Mouse (Mus musculus) G1E (cell line): ENCODE measurements around the gene Sfpq. TPM values are rescaled to one million over a fixed set of nuclear protein-coding genes. Genes with fewer than 3 reads are reported as not detected.

Experiments used
- ATAC-seq: 2 replicates; pipeline ENCODE4 v1.8.0; 2016; ENCODE audit warnings: mild to moderate bottlenecking; ENCODE audit not compliant: insufficient number of reproducible peaks, poor library complexity, low FRiP score, severe bottlenecking; ENCODE audit errors: extremely low read depth
- DNase-seq: peaks from one replicate; pipeline ENCODE4 v3.0.0; 2012; ENCODE audit warnings: low spot score
- H3K27me3 ChIP-seq: 2 replicates; pipeline ENCODE4 v1.6.1; 2012; ENCODE audit warnings: mild to moderate bottlenecking, low read length, inconsistent platforms; ENCODE audit not compliant: insufficient read depth
- H3K36me3 ChIP-seq: replicated peaks from 2 replicates; pipeline ENCODE3; 2012; ENCODE audit warnings: mild to moderate bottlenecking, inconsistent platforms
- H3K4me1 ChIP-seq: 2 replicates; pipeline ENCODE4 v1.6.1; 2012; ENCODE audit warnings: low read depth, low read length, inconsistent platforms, mixed read lengths; ENCODE audit not compliant: insufficient read depth
- H3K4me3 ChIP-seq: 2 replicates; pipeline ENCODE4 v1.5.1; 2012; ENCODE audit warnings: low read depth, mild to moderate bottlenecking, inconsistent platforms, low read length, moderate library complexity, mixed read lengths
- H3K9me3 ChIP-seq: replicated peaks from 2 replicates; pipeline ENCODE4 v1.6.1; 2012; ENCODE audit warnings: inconsistent platforms
- CTCF ChIP-seq: IDR thresholded peaks from 2 replicates; pipeline ENCODE4 v1.5.1; 2012; ENCODE audit warnings: low read depth, low read length, inconsistent platforms, mixed read lengths
- GATA1 ChIP-seq: IDR thresholded peaks from 2 replicates; pipeline ENCODE4 v1.6.1; 2012; ENCODE audit warnings: borderline replicate concordance, low read length, inconsistent platforms, mixed read lengths
- GATA2 ChIP-seq: IDR thresholded peaks from 2 replicates; pipeline ENCODE4 v1.6.1; 2012; ENCODE audit warnings: low read depth, low read length, inconsistent platforms, borderline replicate concordance
- POLR2AphosphoS5 ChIP-seq: IDR thresholded peaks from 2 replicates; pipeline ENCODE4 v1.6.1; 2012; ENCODE audit warnings: low read depth, low read length, inconsistent platforms; ENCODE audit not compliant: insufficient replicate concordance
- TAL1 ChIP-seq: conservative IDR thresholded peaks from 2 replicates; pipeline ENCODE4 v1.6.1; 2012; ENCODE audit warnings: low read depth, low read length, inconsistent platforms, mixed read lengths
- polyA plus RNA-seq: library from polyadenylated mRNA; stranded (reverse); fragments of >175 nt; gene quantifications from 2 replicates; pipeline ENCODE4 v1.2.3, GENCODE M21; 2012
- total RNA-seq, 2 experiments: library from RNA; stranded (forward) in 1 of 2; stranded (reverse) in 1 of 2; fragments of 200-1000 nt in 1 of 2; fragments of >200 nt in 1 of 2; fragmentation: Nextera tagmentation in 1 of 2; gene quantifications; 2 replicates each; pipeline ENCODE4 v1.2.3; 2014 to 2017

Sfpq gene
- total and polyA plus RNA-seq, 3 experiments = 346 to 471 (median 353) TPM

DNA sequence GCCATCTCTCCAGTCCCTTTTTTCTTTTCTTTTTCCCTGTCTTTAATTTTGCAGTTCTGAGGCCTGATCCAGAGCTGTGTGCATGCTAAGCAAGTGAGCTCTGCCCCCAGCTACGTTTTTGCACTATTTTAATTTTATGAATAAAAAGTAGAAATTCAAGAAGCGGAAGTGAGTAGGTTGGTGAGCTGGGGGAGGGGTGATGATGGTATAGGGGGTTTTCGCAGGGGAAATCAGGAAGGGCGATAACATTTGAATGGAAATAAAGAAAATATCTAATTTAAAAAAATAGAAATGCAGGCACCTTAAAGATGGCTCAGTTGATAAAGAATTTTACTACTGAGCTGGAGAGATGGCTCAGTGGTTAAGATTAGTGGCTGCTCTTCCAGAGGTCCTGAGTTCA is 22.4 kb downstream of the Sfpq start:
- peaks cover 75% of the 10 kb centered on the region for H3K36me3 ChIP-seq
- ATAC-seq = no peak
- no peak for TF ChIP-seq POLR2AphosphoS5
- TF ChIP-seq CTCF = no peak
- no peak for TF ChIP-seq TAL1
- TF ChIP-seq GATA1 = no peak
- no peak for TF ChIP-seq GATA2
- H3K4me3 ChIP-seq = no peak overlapping the region
- no peaks in the 10 kb centered on the region for H3K9me3 ChIP-seq
- no peaks in the 10 kb centered on the region for H3K27me3 ChIP-seq
- no peaks in the 10 kb centered on the region; the same call in none of the 2 replicates for H3K4me1 ChIP-seq
- no peak for DNase-seq

- peaks cover 85% of the 10 kb centered on the region for H3K36me3 ChIP-seq
- no peaks in the 10 kb centered on the region for H3K4me1 ChIP-seq
- no peak overlapping the region for H3K4me3 ChIP-seq
- H3K9me3 ChIP-seq = no peaks in the 10 kb centered on the region
- H3K27me3 ChIP-seq = no peaks in the 10 kb centered on the region
- DNase-seq (no peak), ATAC-seq (no peak)
- TF ChIP-seq TAL1 (no peak), POLR2AphosphoS5 (no peak), CTCF (no peak), GATA2 (no peak), GATA1 (no peak)
These were observed 30.0 kb downstream of the Sfpq start for GRCm38 (mm10) chr4:127051121-127051520.

DNA sequence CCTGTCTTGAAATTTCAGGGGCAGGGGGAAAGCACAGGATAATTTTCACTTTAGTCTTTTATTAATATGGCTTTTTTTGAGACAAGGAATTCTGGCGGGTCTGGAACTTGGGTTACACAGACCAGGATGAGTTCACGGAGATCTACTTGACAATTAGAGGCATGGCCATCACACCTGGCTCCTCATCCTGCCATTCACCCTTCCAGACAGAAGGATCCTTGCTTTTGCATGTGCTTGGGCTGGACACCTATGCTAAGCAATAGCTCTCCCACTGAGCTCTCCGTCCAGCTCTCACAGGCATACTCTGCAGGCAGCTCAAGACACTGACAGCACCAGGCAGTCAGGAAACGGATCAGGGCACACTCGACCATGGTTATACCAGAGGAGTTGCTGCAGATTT is 31.9 kb downstream of the Sfpq start:
- Histone ChIP-seq H3K4me3 (no peak overlapping the region), H3K27me3 (no peaks in the 10 kb centered on the region), H3K9me3 (no peaks in the 10 kb centered on the region), H3K36me3 (peaks cover 82% of the 10 kb centered on the region), H3K4me1 (peaks cover 5% of the 10 kb centered on the region; the same call in 1 of the 2 replicates)
- DNase-seq = no peak
- ATAC-seq = no peak
- TF ChIP-seq GATA1 (no peak), CTCF (no peak), POLR2AphosphoS5 (no peak), GATA2 (no peak), TAL1 (no peak)

- no peak for TF ChIP-seq GATA1
- peak; percentile 31; the same call in 1 of the 2 replicates for TF ChIP-seq CTCF
- Histone ChIP-seq H3K4me1 (peaks cover 8% of the 10 kb centered on the region), H3K9me3 (no peaks in the 10 kb centered on the region), H3K4me3 (no peak overlapping the region), H3K27me3 (no peaks in the 10 kb centered on the region), H3K36me3 (peaks cover 82% of the 10 kb centered on the region)
- ATAC-seq = no peak
- DNase-seq = no peak
These were observed 33.5 kb downstream of the Sfpq start for GRCm38 (mm10) chr4:127054522-127055198.

DNA sequence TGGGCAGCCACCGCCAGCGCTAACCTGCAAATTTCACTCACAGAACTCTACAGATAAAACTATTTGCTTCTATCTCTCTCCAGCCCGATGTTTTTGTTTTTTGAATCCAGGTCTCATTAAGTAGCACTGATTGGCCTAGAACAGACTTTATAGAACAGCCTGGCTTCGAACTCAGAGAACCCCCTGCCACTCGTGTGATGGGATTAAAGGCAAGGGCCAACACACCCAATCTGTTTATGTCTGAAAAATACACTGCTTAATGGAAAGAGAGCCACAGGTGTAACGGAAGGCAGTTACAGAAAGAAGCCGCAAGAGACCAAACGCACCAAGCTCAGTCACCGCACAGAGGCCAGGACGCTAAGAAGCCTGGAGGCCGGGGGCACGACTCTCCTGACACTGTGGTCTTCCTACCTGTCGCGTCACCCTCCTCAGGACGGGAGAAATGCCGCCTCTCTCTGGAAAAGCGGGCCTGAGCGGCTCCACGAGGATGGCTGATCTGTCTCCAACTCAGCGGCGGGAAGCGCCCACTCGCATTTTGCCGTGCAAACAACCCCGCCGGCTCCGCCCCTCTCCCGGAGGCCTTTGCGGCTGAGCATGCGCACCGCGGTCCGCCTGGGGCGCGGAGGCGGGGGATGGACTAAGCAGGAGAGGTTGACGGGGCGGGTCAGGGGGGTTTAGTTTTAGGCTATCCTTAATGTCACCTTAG is 39.6 kb downstream of the Sfpq start, which contains the start of gene Zmym1:
Gene Zmym1 (minus strand): TSS at position 568 of the 706 bp plus-strand sequence.
- ATAC-seq = peak; percentile 84
- TF ChIP-seq CTCF = no peak
- TF ChIP-seq TAL1 = no peak
- no peak for TF ChIP-seq GATA1
- TF ChIP-seq GATA2 = no peak
- TF ChIP-seq POLR2AphosphoS5 = no peak
- Histone ChIP-seq H3K36me3 (peaks cover 33% of the 10 kb centered on the region), H3K4me3 (peak within 1 kb of the TSS; percentile 88), H3K9me3 (no peaks in the 10 kb centered on the region), H3K27me3 (no peaks in the 10 kb centered on the region), H3K4me1 (peaks cover 17% of the 10 kb centered on the region)
- DNase-seq = peak; percentile 89

DNA sequence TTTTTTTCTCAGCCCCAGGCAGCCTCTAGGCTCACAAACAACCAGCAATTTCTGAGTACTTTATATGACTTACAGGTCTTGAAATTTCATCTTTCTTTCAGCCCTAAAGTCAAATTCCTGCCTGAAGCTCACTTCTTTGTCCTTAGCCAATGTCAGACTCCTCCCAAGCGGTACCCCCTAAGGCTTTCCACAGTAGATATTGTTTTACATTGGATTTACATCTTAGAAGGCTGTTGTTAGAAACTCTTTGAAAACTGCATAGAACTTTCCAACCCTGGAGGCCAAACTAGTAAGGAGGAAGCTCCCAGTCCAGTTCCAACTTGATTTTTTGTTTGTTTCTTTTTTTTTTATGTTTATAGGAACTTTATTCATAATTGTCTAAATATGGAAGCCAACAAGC is 42.9 kb downstream of the Sfpq start:
- Histone ChIP-seq H3K9me3 (no peaks in the 10 kb centered on the region), H3K27me3 (no peaks in the 10 kb centered on the region), H3K4me1 (peaks cover 11% of the 10 kb centered on the region), H3K4me3 (no peak overlapping the region), H3K36me3 (peaks cover 8% of the 10 kb centered on the region)
- no peak for TF ChIP-seq POLR2AphosphoS5
- no peak for TF ChIP-seq GATA1
- no peak for TF ChIP-seq CTCF
- no peak for TF ChIP-seq GATA2
- no peak for TF ChIP-seq TAL1
- DNase-seq (no peak), ATAC-seq (no peak)
